Mouse (Mus musculus): Measurements from ENCODE around the gene Gng12. TPM values are rescaled to one million over a fixed set of nuclear protein-coding genes. Genes with fewer than 3 reads are reported as not detected.

The Gng12 gene
- polyA plus RNA-seq, 1 experiment, result 73.9 TPM

- no peak overlapping the region for H3K27ac ChIP-seq (ENCODE audit: insufficient read depth, low read depth, low read length)
- TF ChIP-seq POLR2A (IDR thresholded peaks at IDR 0.05; ENCODE audit: low read depth, low read length), result no peak
- TF ChIP-seq CTCF (IDR thresholded peaks at IDR 0.05; ENCODE audit: extremely low read depth, insufficient read length, insufficient replicate concordance, low read depth, low read length), result no peak
These were observed 92.2 kb downstream of the Gng12 start for GRCm38 (mm10) chr6:66988363-66988762.

GRCm38 (mm10) chr6:66989037-66989436 lies 92.8 kb downstream of the Gng12 start:
- TF ChIP-seq CTCF (IDR thresholded peaks at IDR 0.05; ENCODE audit: extremely low read depth, insufficient read length, insufficient replicate concordance, low read depth, low read length) (no peak), POLR2A (IDR thresholded peaks at IDR 0.05; ENCODE audit: low read depth, low read length) (no peak)
- Histone ChIP-seq H3K27ac (ENCODE audit: insufficient read depth, low read depth, low read length) (no peak overlapping the region), H3K4me3 (ENCODE audit: low read depth, low read length) (no peak overlapping the region), H3K4me1 (ENCODE audit: control insufficient read depth, insufficient read depth, insufficient read length, low read length) (peaks cover 13% of the 10 kb centered on the region), H3K27me3 (ENCODE audit: control insufficient read depth, insufficient read depth, low read length) (no peaks in the 10 kb centered on the region), H3K36me3 (ENCODE audit: control insufficient read depth, insufficient read depth, low read length) (0 out of 2 replicates have a peak, but pooled peaks cover 2% of the 10 kb centered on the region)
- WGBS, result 87% methylated on average over 6 of the region's 6 CpGs

More at GRCm38 (mm10) chr6:66988363-66988762, 92.2 kb downstream of the Gng12 start:
- no peaks in the 10 kb centered on the region for H3K27me3 ChIP-seq (ENCODE audit: control insufficient read depth, insufficient read depth, low read length)
- WGBS, result 98% methylated on average over 9 of the region's 9 CpGs
- no peak overlapping the region for H3K4me3 ChIP-seq (ENCODE audit: low read depth, low read length)
- H3K36me3 ChIP-seq (ENCODE audit: control insufficient read depth, insufficient read depth, low read length), result 0 out of 2 replicates have a peak, but pooled peaks cover 2% of the 10 kb centered on the region
- peaks cover 15% of the 10 kb centered on the region for H3K4me1 ChIP-seq (ENCODE audit: control insufficient read depth, insufficient read depth, insufficient read length, low read length)

GRCm38 (mm10) chr6:66989518-66989917 lies 93.3 kb downstream of the Gng12 start:
- Histone ChIP-seq H3K4me1 (ENCODE audit: control insufficient read depth, insufficient read depth, insufficient read length, low read length) (peaks cover 9% of the 10 kb centered on the region), H3K36me3 (ENCODE audit: control insufficient read depth, insufficient read depth, low read length) (0 out of 2 replicates have a peak, but pooled peaks cover 2% of the 10 kb centered on the region), H3K4me3 (ENCODE audit: low read depth, low read length) (no peak overlapping the region), H3K27ac (ENCODE audit: insufficient read depth, low read depth, low read length) (no peak overlapping the region), H3K27me3 (ENCODE audit: control insufficient read depth, insufficient read depth, low read length) (no peaks in the 10 kb centered on the region)
- WGBS, result 35% methylated on average over 3 of the region's 3 CpGs
- TF ChIP-seq CTCF (IDR thresholded peaks at IDR 0.05; ENCODE audit: extremely low read depth, insufficient read length, insufficient replicate concordance, low read depth, low read length) (no peak), POLR2A (IDR thresholded peaks at IDR 0.05; ENCODE audit: low read depth, low read length) (no peak)

GRCm38 (mm10) chr6:66992232-66992631 lies 96.0 kb downstream of the Gng12 start:
- no peak for TF ChIP-seq CTCF (IDR thresholded peaks at IDR 0.05; ENCODE audit: extremely low read depth, insufficient read length, insufficient replicate concordance, low read depth, low read length)
- no peak for TF ChIP-seq POLR2A (IDR thresholded peaks at IDR 0.05; ENCODE audit: low read depth, low read length)
- Histone ChIP-seq H3K27me3 (ENCODE audit: control insufficient read depth, insufficient read depth, low read length) (no peaks in the 10 kb centered on the region), H3K36me3 (ENCODE audit: control insufficient read depth, insufficient read depth, low read length) (peaks cover 5% of the 10 kb centered on the region; the same call in 1 of the 2 replicates), H3K4me3 (ENCODE audit: low read depth, low read length) (no peak overlapping the region), H3K4me1 (ENCODE audit: control insufficient read depth, insufficient read depth, insufficient read length, low read length) (peaks cover 4% of the 10 kb centered on the region; the same call in 1 of the 2 replicates), H3K27ac (ENCODE audit: insufficient read depth, low read depth, low read length) (no peak overlapping the region)
- 70% methylated on average over 9 of the region's 9 CpGs for WGBS

GRCm38 (mm10) chr6:66992786-66993185 lies 96.6 kb downstream of the Gng12 start:
- WGBS, result 93% methylated on average over 8 of the region's 8 CpGs

GRCm38 (mm10) chr6:66994981-66995380 lies 98.8 kb downstream of the Gng12 start:
- Histone ChIP-seq H3K4me1 (ENCODE audit: control insufficient read depth, insufficient read depth, insufficient read length, low read length) (peaks cover 13% of the 10 kb centered on the region; the same call in 1 of the 2 replicates), H3K27ac (ENCODE audit: insufficient read depth, low read depth, low read length) (no peak overlapping the region), H3K4me3 (ENCODE audit: low read depth, low read length) (no peak overlapping the region), H3K36me3 (ENCODE audit: control insufficient read depth, insufficient read depth, low read length) (peaks cover 3% of the 10 kb centered on the region; the same call in 1 of the 2 replicates), H3K27me3 (ENCODE audit: control insufficient read depth, insufficient read depth, low read length) (no peaks in the 10 kb centered on the region)
- no peak for TF ChIP-seq CTCF (IDR thresholded peaks at IDR 0.05; ENCODE audit: extremely low read depth, insufficient read length, insufficient replicate concordance, low read depth, low read length)
- no peak for TF ChIP-seq POLR2A (IDR thresholded peaks at IDR 0.05; ENCODE audit: low read depth, low read length)
- 98% methylated on average over 8 of the region's 8 CpGs for WGBS

More at GRCm38 (mm10) chr6:66992786-66993185, 96.6 kb downstream of the Gng12 start:
- no peaks in the 10 kb centered on the region for H3K27me3 ChIP-seq (ENCODE audit: control insufficient read depth, insufficient read depth, low read length)
- no peak overlapping the region for H3K4me3 ChIP-seq (ENCODE audit: low read depth, low read length)
- H3K27ac ChIP-seq (ENCODE audit: insufficient read depth, low read depth, low read length), result no peak overlapping the region
- H3K36me3 ChIP-seq (ENCODE audit: control insufficient read depth, insufficient read depth, low read length), result peaks cover 5% of the 10 kb centered on the region; the same call in 1 of the 2 replicates
- no peak for TF ChIP-seq CTCF (IDR thresholded peaks at IDR 0.05; ENCODE audit: extremely low read depth, insufficient read length, insufficient replicate concordance, low read depth, low read length)
- no peak for TF ChIP-seq POLR2A (IDR thresholded peaks at IDR 0.05; ENCODE audit: low read depth, low read length)
- peaks cover 8% of the 10 kb centered on the region; the same call in 1 of the 2 replicates for H3K4me1 ChIP-seq (ENCODE audit: control insufficient read depth, insufficient read depth, insufficient read length, low read length)

GRCm38 (mm10) chr6:66995825-66996224 lies 99.6 kb downstream of the Gng12 start:
- WGBS, result 92% methylated on average over 1 of the region's 1 CpGs
- no peak overlapping the region for H3K4me3 ChIP-seq (ENCODE audit: low read depth, low read length)
- peaks cover 3% of the 10 kb centered on the region; the same call in 1 of the 2 replicates for H3K36me3 ChIP-seq (ENCODE audit: control insufficient read depth, insufficient read depth, low read length)
- no peaks in the 10 kb centered on the region for H3K27me3 ChIP-seq (ENCODE audit: control insufficient read depth, insufficient read depth, low read length)
- H3K27ac ChIP-seq (ENCODE audit: insufficient read depth, low read depth, low read length), result no peak overlapping the region
- no peak for TF ChIP-seq POLR2A (IDR thresholded peaks at IDR 0.05; ENCODE audit: low read depth, low read length)
- TF ChIP-seq CTCF (IDR thresholded peaks at IDR 0.05; ENCODE audit: extremely low read depth, insufficient read length, insufficient replicate concordance, low read depth, low read length), result no peak
- H3K4me1 ChIP-seq (ENCODE audit: control insufficient read depth, insufficient read depth, insufficient read length, low read length), result peaks cover 13% of the 10 kb centered on the region; the same call in 1 of the 2 replicates
